Mouse (Mus musculus): ENCODE results near the gene Wnt10b. TPM values are rescaled to one million over a fixed set of nuclear protein-coding genes. Genes with fewer than 3 reads are reported as not detected.

Wnt10b gene
- polyA plus RNA-seq (2014; fragmentation: Illumina TruSeq; extraction: RNeasy Lipid Tissue Mini Kit (QIAGEN cat#74804); ENCODE audit: low read depth, low replicate concordance), result not detected

DNA sequence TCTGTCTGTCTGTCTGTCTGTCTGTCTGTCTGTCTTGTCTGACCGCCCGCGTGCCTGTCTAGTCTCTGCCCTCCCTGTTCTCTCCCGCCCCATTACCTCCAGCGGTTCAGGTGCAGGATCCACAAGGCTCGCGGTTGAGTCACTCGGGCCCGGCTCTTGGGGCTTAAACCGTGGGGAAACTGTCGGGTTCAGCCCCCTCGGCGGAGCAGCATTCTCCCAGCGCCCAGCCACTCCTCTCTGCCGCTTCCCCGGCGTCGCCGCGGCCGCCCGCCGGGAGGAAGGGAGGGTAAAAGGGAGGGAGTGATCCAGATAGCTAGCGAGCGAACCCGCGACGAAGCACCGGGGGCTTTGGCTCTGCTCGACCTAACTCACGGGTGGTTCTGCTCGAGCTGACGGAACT is at the start of gene Wnt10b:
Gene Wnt10b (minus strand): TSS at position 389 of the 400 bp plus-strand sequence.

DNA sequence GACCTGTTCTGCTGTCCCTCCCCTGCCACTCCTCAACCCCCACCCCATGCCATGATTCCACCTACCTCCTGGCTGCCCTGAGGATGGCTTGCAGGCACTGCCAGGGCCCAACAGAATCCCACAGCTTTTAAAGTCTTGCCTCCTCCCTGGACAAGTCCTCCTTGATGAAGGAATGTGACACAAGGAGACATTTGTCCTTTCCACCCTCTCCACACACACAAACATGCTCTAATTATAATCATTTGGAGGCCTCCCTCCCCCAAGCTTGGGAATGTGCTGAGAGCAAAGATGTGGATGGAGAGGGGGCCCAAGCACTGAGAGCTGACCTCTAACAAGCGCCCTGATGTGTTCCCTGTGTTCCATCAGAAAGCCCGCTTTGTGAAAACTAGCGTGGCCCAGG is 31.4 kb upstream of the Wnt10b start, which contains the start of gene Ddn:
Gene Ddn (minus strand): TSS at position 101 of the 400 bp plus-strand sequence.

DNA sequence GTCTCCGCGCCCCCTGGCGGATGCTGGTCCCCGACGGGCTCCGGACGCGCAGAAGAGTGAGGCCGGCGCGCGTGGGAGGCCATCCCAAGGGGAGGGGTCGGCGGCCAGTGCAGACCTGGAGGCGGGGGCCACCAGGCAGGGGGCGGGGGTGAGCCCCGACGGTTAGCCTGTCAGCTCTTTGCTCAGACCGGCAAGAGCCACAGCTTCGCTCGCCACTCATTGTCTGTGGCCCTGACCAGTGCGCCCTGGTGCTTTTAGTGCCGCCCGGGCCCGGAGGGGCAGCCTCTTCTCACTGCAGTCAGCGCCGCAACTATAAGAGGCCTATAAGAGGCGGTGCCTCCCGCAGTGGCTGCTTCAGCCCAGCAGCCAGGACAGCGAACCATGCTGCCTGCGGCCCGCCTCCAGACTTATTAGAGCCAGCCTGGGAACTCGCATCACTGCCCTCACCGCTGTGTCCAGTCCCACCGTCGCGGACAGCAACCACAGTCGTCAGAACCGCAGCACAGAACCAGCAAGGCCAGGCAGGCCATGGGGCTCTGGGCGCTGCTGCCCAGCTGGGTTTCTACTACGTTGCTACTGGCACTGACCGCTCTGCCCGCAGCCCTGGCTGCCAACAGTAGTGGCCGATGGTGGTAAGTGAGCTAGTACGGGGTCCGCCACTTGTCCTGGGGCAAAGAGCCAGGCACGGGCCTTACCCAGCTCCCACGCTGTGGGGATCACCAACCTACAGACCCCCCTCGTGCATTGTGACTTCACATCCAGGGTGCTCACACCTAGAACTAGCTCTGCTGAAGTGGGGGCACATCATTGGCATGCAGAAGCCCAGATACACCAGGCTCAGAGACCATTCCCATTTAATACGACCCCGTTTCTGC is 11.9 kb upstream of the Wnt10b start, which contains the start of gene Wnt1:
Gene Wnt1 (plus strand): TSS at position 197 of the 875 bp plus-strand sequence.

DNA sequence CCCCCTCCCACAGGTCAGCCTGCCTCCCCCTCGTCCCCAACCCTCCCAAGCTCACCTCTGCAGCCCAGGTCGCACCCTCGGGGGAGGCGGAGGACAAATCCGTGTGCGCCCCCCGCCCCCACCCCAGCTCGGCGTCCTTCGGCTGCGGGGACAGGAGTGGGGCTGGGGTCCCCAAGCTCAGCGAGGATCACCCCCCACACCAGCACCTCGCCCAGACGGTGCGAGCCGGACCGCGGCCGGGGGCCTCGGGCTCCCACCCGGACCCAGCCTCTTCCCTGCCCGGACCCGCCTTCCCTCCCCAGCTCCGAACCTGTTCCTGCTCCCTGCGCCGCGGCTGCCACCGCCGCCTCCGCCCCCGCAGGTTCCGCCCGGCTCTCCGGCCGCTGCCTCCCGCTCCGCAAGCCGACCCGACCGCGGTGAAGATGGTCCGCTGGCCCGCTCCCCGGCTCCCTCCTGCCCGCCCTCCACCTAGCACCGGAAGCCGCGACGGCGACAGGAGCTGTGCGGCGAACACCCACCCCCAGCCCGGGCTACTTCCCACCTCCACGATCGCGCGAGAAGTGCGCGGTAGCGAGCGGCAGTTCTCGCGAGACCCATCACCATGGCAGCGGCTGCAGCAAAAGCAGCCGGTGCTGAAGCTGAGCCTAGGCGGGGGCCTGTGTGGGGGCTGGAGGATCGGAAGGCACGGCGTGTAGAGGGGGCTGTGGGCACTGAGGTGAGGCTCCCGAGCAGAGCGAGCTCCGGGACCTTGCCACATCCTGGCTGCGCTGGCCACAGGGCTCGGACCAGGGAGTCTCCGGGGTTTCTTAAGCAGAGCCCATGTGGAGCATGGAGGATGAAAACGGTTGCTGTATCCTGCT is 15.1 kb downstream of the Wnt10b start, which contains the start of gene Arf3:
Gene Arf3 (minus strand): TSS at position 545 of the 860 bp plus-strand sequence.

DNA sequence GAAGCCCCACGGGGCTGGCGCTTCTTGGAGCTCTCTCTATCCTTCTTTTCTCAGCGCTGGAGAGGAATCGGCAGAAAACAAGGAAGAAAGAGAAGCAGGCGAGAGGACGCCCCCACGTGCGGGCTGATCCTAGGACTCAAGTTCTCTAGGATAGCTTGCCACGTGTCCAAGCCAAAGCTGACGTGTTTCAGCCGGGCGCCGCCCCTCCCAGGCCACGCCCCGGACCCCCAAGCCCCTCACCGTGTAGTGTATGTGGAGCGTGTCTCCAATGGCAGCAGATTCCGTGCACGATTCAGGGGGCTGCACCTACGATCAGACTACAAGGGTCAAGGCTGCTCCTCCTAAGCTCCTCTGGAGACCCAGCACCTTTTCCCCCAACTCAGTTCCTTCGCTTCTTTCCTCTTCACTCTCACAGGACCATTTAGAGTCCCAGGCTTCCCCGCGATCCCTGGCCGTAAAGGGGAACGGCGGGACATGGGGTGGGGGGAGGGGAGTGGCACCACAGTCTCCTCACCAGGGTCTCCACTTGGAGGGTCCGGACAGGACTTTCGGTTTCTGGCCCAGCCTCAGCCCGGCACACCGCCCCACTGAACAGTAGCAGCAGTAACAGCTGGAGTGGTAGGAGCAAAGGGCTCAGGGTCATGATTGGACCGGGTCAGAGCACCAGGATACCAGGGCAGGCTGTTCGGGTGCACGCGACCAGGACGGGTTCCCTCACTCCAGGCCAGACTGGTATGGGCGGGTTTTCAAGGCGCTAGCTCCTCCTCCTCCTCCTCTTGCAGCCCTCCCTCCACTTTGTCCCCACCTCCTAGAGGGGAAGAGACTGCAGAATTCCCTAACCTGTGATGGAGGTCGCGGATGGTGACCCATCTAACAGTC is 50.3 kb downstream of the Wnt10b start, which contains the start of gene Fkbp11:
Gene Fkbp11 (minus strand): TSS at position 756 of the 879 bp plus-strand sequence.

Other genes starting within 250 kb of the Wnt10b start
- gene Kansl2, start 243.9 kb downstream of the Wnt10b start, polyA plus RNA-seq (2014; fragmentation: Illumina TruSeq; extraction: RNeasy Lipid Tissue Mini Kit (QIAGEN cat#74804); ENCODE audit: low read depth, low replicate concordance), result 18.8 TPM
- gene Ccnt1, start 207.2 kb downstream of the Wnt10b start, polyA plus RNA-seq (2014; fragmentation: Illumina TruSeq; extraction: RNeasy Lipid Tissue Mini Kit (QIAGEN cat#74804); ENCODE audit: low read depth, low replicate concordance), result 25.8 TPM
- not detected for gene 4930415O20Rik, start 207.1 kb downstream of the Wnt10b start, polyA plus RNA-seq (2014; fragmentation: Illumina TruSeq; extraction: RNeasy Lipid Tissue Mini Kit (QIAGEN cat#74804); ENCODE audit: low read depth, low replicate concordance)
- gene Adcy6, start 168.1 kb downstream of the Wnt10b start, polyA plus RNA-seq (2014; fragmentation: Illumina TruSeq; extraction: RNeasy Lipid Tissue Mini Kit (QIAGEN cat#74804); ENCODE audit: low read depth, low replicate concordance), result 2.4 TPM
- gene Cacnb3, start 147.3 kb downstream of the Wnt10b start, polyA plus RNA-seq (2014; fragmentation: Illumina TruSeq; extraction: RNeasy Lipid Tissue Mini Kit (QIAGEN cat#74804); ENCODE audit: low read depth, low replicate concordance), result not detected
- 2.8 TPM for gene Ddx23, start 115.3 kb downstream of the Wnt10b start, polyA plus RNA-seq (2014; fragmentation: Illumina TruSeq; extraction: RNeasy Lipid Tissue Mini Kit (QIAGEN cat#74804); ENCODE audit: low read depth, low replicate concordance)
- 6.3 TPM for gene Rnd1, start 100.7 kb downstream of the Wnt10b start, polyA plus RNA-seq (2014; fragmentation: Illumina TruSeq; extraction: RNeasy Lipid Tissue Mini Kit (QIAGEN cat#74804); ENCODE audit: low read depth, low replicate concordance)
- not detected for gene Ccdc65, start 69.9 kb downstream of the Wnt10b start, polyA plus RNA-seq (2014; fragmentation: Illumina TruSeq; extraction: RNeasy Lipid Tissue Mini Kit (QIAGEN cat#74804); ENCODE audit: low read depth, low replicate concordance)
- 1.7 TPM for gene Fkbp11, start 50.0 kb downstream of the Wnt10b start, polyA plus RNA-seq (2014; fragmentation: Illumina TruSeq; extraction: RNeasy Lipid Tissue Mini Kit (QIAGEN cat#74804); ENCODE audit: low read depth, low replicate concordance)
- gene Arf3, start 14.9 kb downstream of the Wnt10b start, polyA plus RNA-seq (2014; fragmentation: Illumina TruSeq; extraction: RNeasy Lipid Tissue Mini Kit (QIAGEN cat#74804); ENCODE audit: low read depth, low replicate concordance), result 14.6 TPM
- not detected for gene Wnt1, start 11.7 kb upstream of the Wnt10b start, polyA plus RNA-seq (2014; fragmentation: Illumina TruSeq; extraction: RNeasy Lipid Tissue Mini Kit (QIAGEN cat#74804); ENCODE audit: low read depth, low replicate concordance)
- gene Ddn, start 31.3 kb upstream of the Wnt10b start, polyA plus RNA-seq (2014; fragmentation: Illumina TruSeq; extraction: RNeasy Lipid Tissue Mini Kit (QIAGEN cat#74804); ENCODE audit: low read depth, low replicate concordance), result not detected
- 28.5 TPM for gene Prkag1, start 53.4 kb upstream of the Wnt10b start, polyA plus RNA-seq (2014; fragmentation: Illumina TruSeq; extraction: RNeasy Lipid Tissue Mini Kit (QIAGEN cat#74804); ENCODE audit: low read depth, low replicate concordance)
- gene Kmt2d, start 93.1 kb upstream of the Wnt10b start, polyA plus RNA-seq (2014; fragmentation: Illumina TruSeq; extraction: RNeasy Lipid Tissue Mini Kit (QIAGEN cat#74804); ENCODE audit: low read depth, low replicate concordance), result 2.6 TPM
- not detected for gene Rhebl1, start 116.4 kb upstream of the Wnt10b start, polyA plus RNA-seq (2014; fragmentation: Illumina TruSeq; extraction: RNeasy Lipid Tissue Mini Kit (QIAGEN cat#74804); ENCODE audit: low read depth, low replicate concordance)
- not detected for gene Dhh, start 120.4 kb upstream of the Wnt10b start, polyA plus RNA-seq (2014; fragmentation: Illumina TruSeq; extraction: RNeasy Lipid Tissue Mini Kit (QIAGEN cat#74804); ENCODE audit: low read depth, low replicate concordance)
- gene Lmbr1l, start 140.1 kb upstream of the Wnt10b start, polyA plus RNA-seq (2014; fragmentation: Illumina TruSeq; extraction: RNeasy Lipid Tissue Mini Kit (QIAGEN cat#74804); ENCODE audit: low read depth, low replicate concordance), result 3.3 TPM
- gene Tuba1b, start 156.4 kb upstream of the Wnt10b start, polyA plus RNA-seq (2014; fragmentation: Illumina TruSeq; extraction: RNeasy Lipid Tissue Mini Kit (QIAGEN cat#74804); ENCODE audit: low read depth, low replicate concordance), result 10.7 TPM
- gene Gm49450, start 175.4 kb upstream of the Wnt10b start, polyA plus RNA-seq (2014; fragmentation: Illumina TruSeq; extraction: RNeasy Lipid Tissue Mini Kit (QIAGEN cat#74804); ENCODE audit: low read depth, low replicate concordance), result not detected
- 2.5 TPM for gene Tuba1a, start 175.6 kb upstream of the Wnt10b start, polyA plus RNA-seq (2014; fragmentation: Illumina TruSeq; extraction: RNeasy Lipid Tissue Mini Kit (QIAGEN cat#74804); ENCODE audit: low read depth, low replicate concordance)

Measured in liver, adult 10 weeks (tissue).